Mouse (Mus musculus) testis, adult 2 months (tissue): ENCODE measurements around the gene Efcab1. TPM values are rescaled to one million over a fixed set of nuclear protein-coding genes. Genes with fewer than 3 reads are reported as not detected.

Experiments
- H3K27ac ChIP-seq: fragments of 200-500 bp; 2 replicates; pipeline ENCODE4 v1.5.1; 2012; ENCODE audit warnings: low read depth, low read length; ENCODE audit not compliant: control insufficient read depth, insufficient read depth
- H3K27me3 ChIP-seq: fragments of 200-500 bp; 2 replicates; pipeline ENCODE4 v1.6.1; 2012; ENCODE audit warnings: mild to moderate bottlenecking, low read length, moderate library complexity; ENCODE audit not compliant: control insufficient read depth, insufficient read depth
- H3K36me3 ChIP-seq: fragments of 200-500 bp; 2 replicates; pipeline ENCODE4 v1.6.1; 2012; ENCODE audit warnings: mild to moderate bottlenecking, low read length; ENCODE audit not compliant: control insufficient read depth, insufficient read depth
- H3K4me1 ChIP-seq: fragments of 200-500 bp; 2 replicates; pipeline ENCODE4 v1.6.1; 2012; ENCODE audit warnings: low read length; ENCODE audit not compliant: control insufficient read depth, insufficient read depth
- H3K4me3 ChIP-seq: fragments of 200-500 bp; 2 replicates; pipeline ENCODE4 v1.5.1; 2012; ENCODE audit warnings: low read depth, mild to moderate bottlenecking, low read length, moderate library complexity, mixed read lengths; ENCODE audit not compliant: control insufficient read depth
- CTCF ChIP-seq: fragments of 200-500 bp; IDR thresholded peaks from 2 replicates; pipeline ENCODE4 v1.5.1; 2012; ENCODE audit warnings: low read depth, mild to moderate bottlenecking, inconsistent platforms, low read length, moderate library complexity; ENCODE audit not compliant: control insufficient read depth, insufficient read depth, insufficient replicate concordance
- POLR2A ChIP-seq: fragments of 200-500 bp; IDR thresholded peaks from 2 replicates; pipeline ENCODE4 v1.6.1; 2012; ENCODE audit warnings: low read depth, mild to moderate bottlenecking, inconsistent platforms, low read length, moderate library complexity; ENCODE audit not compliant: control insufficient read depth
- polyA plus RNA-seq: library from polyadenylated mRNA; depleted of rRNA; stranded (reverse); fragments of >200 nt; gene quantifications from 2 replicates; pipeline ENCODE4 v1.2.3, GENCODE M21; 2012

Efcab1 gene
- polyA plus RNA-seq, 1 experiment, result 10.7 TPM

- TF ChIP-seq CTCF, result no peak
- TF ChIP-seq POLR2A, result no peak
- no peak overlapping the region for H3K27ac ChIP-seq
- no peaks in the 10 kb centered on the region for H3K4me1 ChIP-seq
- H3K36me3 ChIP-seq, result no peaks in the 10 kb centered on the region
- H3K27me3 ChIP-seq, result no peaks in the 10 kb centered on the region
- H3K4me3 ChIP-seq, result no peak overlapping the region
Observed at GRCm38 (mm10) chr16:14951894-14952293, 45.5 kb downstream of the Efcab1 start.

DNA sequence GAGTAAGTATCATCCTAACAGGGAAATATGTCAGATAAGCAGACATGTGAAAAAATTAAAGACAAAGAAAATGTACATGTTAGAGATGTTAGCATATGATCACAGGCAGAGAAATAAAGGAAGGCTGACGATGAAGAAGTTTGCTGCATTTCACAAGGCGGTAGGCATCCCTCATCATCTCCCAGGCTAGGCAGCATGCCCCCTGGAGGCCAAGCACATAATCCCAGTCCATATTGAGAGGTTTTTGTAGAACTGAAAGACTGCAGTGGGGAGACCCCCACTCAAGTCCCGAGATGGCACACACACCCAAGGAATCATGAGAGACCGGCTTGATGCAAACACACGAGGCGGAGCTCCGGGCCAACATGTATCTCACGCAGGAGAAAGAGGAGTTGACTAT lies 53.3 kb downstream of the Efcab1 start:
- Histone ChIP-seq H3K27ac (no peak overlapping the region), H3K27me3 (no peaks in the 10 kb centered on the region), H3K4me3 (no peak overlapping the region), H3K4me1 (no peaks in the 10 kb centered on the region; the same call in 1 of the 2 replicates), H3K36me3 (no peaks in the 10 kb centered on the region)
- no peak for TF ChIP-seq POLR2A
- no peak; the same call in 1 of the 2 replicates for TF ChIP-seq CTCF

DNA sequence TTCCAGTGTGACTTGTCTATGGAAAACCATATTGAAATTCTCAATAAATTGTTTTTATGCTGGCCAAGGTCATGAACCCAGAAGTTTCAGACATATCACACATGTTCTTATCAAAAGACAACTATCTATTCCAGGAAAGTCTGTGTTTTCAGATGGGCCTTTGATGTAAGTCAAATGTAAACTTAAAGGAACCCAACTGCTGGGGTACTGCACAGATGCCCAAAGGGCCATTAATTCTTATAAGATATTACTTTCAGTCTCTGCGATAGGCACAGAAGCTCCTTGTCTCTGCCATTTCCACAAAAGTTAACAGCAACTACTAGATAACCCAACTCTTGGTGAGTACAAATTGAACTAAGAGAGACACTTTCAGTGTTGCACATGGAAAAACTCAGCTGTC lies 67.3 kb downstream of the Efcab1 start:
- Histone ChIP-seq H3K27me3 (no peaks in the 10 kb centered on the region), H3K27ac (no peak overlapping the region), H3K4me3 (no peak overlapping the region), H3K36me3 (no peaks in the 10 kb centered on the region), H3K4me1 (no peaks in the 10 kb centered on the region)
- no peak for TF ChIP-seq POLR2A
- TF ChIP-seq CTCF, result no peak

GRCm38 (mm10) chr16:14979228-14979627 lies 72.8 kb downstream of the Efcab1 start:
- H3K27ac ChIP-seq, result no peak overlapping the region
- H3K27me3 ChIP-seq, result no peaks in the 10 kb centered on the region
- H3K4me3 ChIP-seq, result no peak overlapping the region
- no peaks in the 10 kb centered on the region for H3K4me1 ChIP-seq
- H3K36me3 ChIP-seq, result no peaks in the 10 kb centered on the region
- TF ChIP-seq POLR2A (no peak), CTCF (no peak)

DNA sequence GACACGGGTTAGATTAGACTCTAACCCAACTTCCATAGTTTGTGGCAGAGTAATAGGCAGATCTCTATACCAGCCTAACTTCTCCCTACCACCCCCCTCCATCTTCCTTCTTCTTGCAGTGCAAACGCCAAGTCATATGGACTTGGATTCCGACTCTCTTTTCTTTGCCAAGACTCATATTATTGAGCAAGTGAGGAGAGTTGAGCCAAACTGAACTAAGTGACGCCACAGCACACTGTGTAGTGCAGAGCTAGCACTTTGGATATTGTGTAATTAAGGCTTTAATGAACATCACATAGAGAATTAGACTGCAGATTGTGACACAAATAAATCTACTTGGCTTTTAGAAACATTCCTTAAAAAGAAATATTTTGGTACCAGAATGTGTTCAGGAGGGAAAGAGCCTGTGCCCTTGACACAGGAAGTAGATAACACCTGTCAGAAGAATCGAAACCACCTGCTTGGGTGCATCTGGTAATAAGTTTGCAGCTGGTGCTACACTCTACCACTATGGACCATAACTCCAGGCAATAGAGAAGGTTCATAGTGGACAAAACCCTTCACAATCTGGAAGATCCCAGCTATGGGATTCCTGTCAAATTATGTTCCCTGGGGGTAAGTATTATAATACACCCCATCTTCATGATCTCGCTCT lies 83.3 kb downstream of the Efcab1 start:
- H3K36me3 ChIP-seq, result no peaks in the 10 kb centered on the region

GRCm38 (mm10) chr16:14991001-14991400 lies 84.6 kb downstream of the Efcab1 start:
- no peaks in the 10 kb centered on the region for H3K27me3 ChIP-seq
- TF ChIP-seq CTCF, result no peak
- TF ChIP-seq POLR2A, result no peak

More for the DNA sequence above, 83.3 kb downstream of the Efcab1 start:
- H3K4me3 ChIP-seq, result no peak overlapping the region
- no peaks in the 10 kb centered on the region for H3K27me3 ChIP-seq
- no peak for TF ChIP-seq CTCF
- TF ChIP-seq POLR2A, result no peak
- no peak overlapping the region for H3K27ac ChIP-seq
- no peaks in the 10 kb centered on the region for H3K4me1 ChIP-seq

DNA sequence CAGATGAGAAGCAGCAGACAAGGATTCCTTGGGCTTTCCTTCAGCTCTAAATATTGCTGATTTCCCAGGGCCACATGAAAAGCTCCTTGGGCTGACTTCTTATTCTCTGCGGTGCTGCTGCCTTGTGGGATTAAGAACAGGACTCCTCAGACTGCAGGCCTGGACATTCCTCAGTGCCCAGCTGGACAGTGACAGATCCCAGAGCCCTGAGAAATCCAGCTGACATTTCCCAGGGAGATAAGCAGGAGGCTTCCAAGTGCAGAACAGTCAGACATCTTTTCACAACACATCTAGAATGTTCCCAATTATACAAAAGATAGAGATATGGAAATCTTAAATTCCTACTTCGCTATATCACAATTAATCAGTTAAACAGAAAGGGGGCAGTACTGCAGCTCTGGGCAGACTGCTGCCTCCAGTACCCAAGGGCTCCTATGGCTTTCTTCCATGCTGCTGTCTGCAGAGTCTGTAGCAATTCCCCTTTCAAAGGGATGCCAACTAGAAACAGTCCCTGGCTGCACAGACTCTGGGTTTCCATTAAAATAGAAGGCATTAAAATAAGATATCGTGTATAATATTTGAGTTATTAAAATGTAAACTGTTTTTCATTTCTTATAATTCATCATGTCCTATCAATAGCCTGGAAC lies 86.2 kb downstream of the Efcab1 start:
- no peaks in the 10 kb centered on the region for H3K4me1 ChIP-seq
- TF ChIP-seq CTCF (no peak), POLR2A (no peak)
- no peak overlapping the region for H3K4me3 ChIP-seq
- no peaks in the 10 kb centered on the region for H3K36me3 ChIP-seq
- no peak overlapping the region for H3K27ac ChIP-seq
- no peaks in the 10 kb centered on the region for H3K27me3 ChIP-seq

More at GRCm38 (mm10) chr16:14991001-14991400, 84.6 kb downstream of the Efcab1 start:
- no peaks in the 10 kb centered on the region for H3K4me1 ChIP-seq
- H3K4me3 ChIP-seq, result no peak overlapping the region
- no peaks in the 10 kb centered on the region for H3K36me3 ChIP-seq
- no peak overlapping the region for H3K27ac ChIP-seq

DNA sequence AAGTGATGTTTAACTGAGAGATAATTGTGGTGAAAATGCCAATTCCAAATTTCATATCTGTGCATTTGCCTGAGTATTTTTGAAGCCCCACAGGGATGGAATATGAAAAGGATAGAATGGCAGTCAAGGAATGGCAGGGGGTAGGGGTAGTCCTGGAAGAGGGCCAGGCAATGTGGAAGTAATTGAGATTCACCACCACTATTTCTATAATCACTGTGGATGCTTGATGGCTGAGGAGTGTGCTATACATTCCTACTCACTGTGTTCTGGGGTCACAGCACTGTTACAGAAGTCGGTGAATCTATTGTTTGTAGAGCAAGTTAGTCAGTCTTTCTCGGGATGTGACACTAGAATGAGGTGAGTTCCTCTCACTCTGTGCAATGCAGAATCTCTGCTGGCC lies 108.3 kb downstream of the Efcab1 start:
- no peaks in the 10 kb centered on the region for H3K4me1 ChIP-seq
- TF ChIP-seq CTCF, result no peak
- no peak for TF ChIP-seq POLR2A
- H3K36me3 ChIP-seq, result no peaks in the 10 kb centered on the region
- no peak overlapping the region for H3K4me3 ChIP-seq
- H3K27ac ChIP-seq, result no peak overlapping the region
- no peaks in the 10 kb centered on the region for H3K27me3 ChIP-seq
